Mouse (Mus musculus) liver, postnatal 0 days (tissue): ENCODE results near the gene Cckbr.

Experiments
- CTCF ChIP-seq: sonication (generic); IDR thresholded peaks from 2 replicates; pipeline ENCODE4 v1.5.1; 2016; ENCODE audit warnings: antibody characterized with exemption, low read depth
- EP300 ChIP-seq: IDR thresholded peaks from 2 replicates; pipeline ENCODE4 v1.6.1; 2016; ENCODE audit warnings: antibody characterized with exemption, low read depth, mild to moderate bottlenecking

GRCm38 (mm10) chr7:105441426-105441825 lies 15.9 kb downstream of the Cckbr start:
- no peak for TF ChIP-seq CTCF
- no peak for TF ChIP-seq EP300
